Mouse (Mus musculus) left cerebral cortex, postnatal 10 days (tissue): ENCODE results near the gene Hdac1. TPM values are rescaled to one million over a fixed set of nuclear protein-coding genes. Genes with fewer than 3 reads are reported as not detected.

ENCODE experiments used
- DNase-seq, 2 experiments: peaks; one replicate each; pipeline ENCODE4 v3.0.0; 2021 to 2022; ENCODE audit warnings: low spot score in 2 of 2, mixed read lengths in 1 of 2; ENCODE audit errors: extremely low spot score in 1 of 2
- intact Hi-C: fragments of 180-260 bp; cut with DNase I; formaldehyde crosslinking; loops from one replicate; pipeline ENCODE4 v1.15.1; 2025
- total RNA-seq, 2 experiments: library from RNA; stranded (reverse); gene quantifications; 2 replicates each; pipeline ENCODE4 v1.2.3; 2021

Hdac1 gene
- total RNA-seq, 2 experiments from 2014 or later = 29.4 to 33.0 TPM

- DNase-seq = peak; percentile 63 to 82
- intact Hi-C loops = no loop called here
These were observed 28.1 kb downstream of the Hdac1 start for GRCm38 (mm10) chr4:129514300-129514898.

- no peak for DNase-seq
- intact Hi-C loops = no loop called here
These were observed 28.6 kb downstream of the Hdac1 start for GRCm38 (mm10) chr4:129513891-129514290.

- intact Hi-C loops = no loop called here
These were observed 29.3 kb downstream of the Hdac1 start, which contains the start of gene Marcksl1 for GRCm38 (mm10) chr4:129513086-129513767. Gene Marcksl1 (plus strand): TSS chr4:129513581.

GRCm38 (mm10) chr4:129511413-129512096, 31.0 kb downstream of the Hdac1 start:
- intact Hi-C loops = no loop called here
- no peak for DNase-seq

More at GRCm38 (mm10) chr4:129513086-129513767, 29.3 kb downstream of the Hdac1 start, which contains the start of gene Marcksl1:
- peak; percentile 90 to 95 for DNase-seq

GRCm38 (mm10) chr4:129510723-129511412, 31.6 kb downstream of the Hdac1 start:
- intact Hi-C loops = no loop called here
- DNase-seq = no peak

GRCm38 (mm10) chr4:129509650-129510049, 32.9 kb downstream of the Hdac1 start:
- intact Hi-C loops = no loop called here
- DNase-seq = no peak

- intact Hi-C loops = no loop called here
- DNase-seq = no peak
These were observed 33.5 kb downstream of the Hdac1 start for GRCm38 (mm10) chr4:129508834-129509600.

GRCm38 (mm10) chr4:129508237-129508515, 34.3 kb downstream of the Hdac1 start:
- intact Hi-C loops = no loop called here

GRCm38 (mm10) chr4:129507434-129508236, 34.9 kb downstream of the Hdac1 start:
- no peak for DNase-seq

More at GRCm38 (mm10) chr4:129508237-129508515, 34.3 kb downstream of the Hdac1 start:
- DNase-seq = no peak

GRCm38 (mm10) chr4:129505511-129505910, 37.0 kb downstream of the Hdac1 start:
- intact Hi-C loops = no loop called here
- DNase-seq = no peak

More at GRCm38 (mm10) chr4:129507434-129508236, 34.9 kb downstream of the Hdac1 start:
- intact Hi-C loops = no loop called here

- intact Hi-C loops = no loop called here
- no peak for DNase-seq
These were observed 39.5 kb downstream of the Hdac1 start for GRCm38 (mm10) chr4:129502901-129503444.

GRCm38 (mm10) chr4:129502327-129502888, 40.1 kb downstream of the Hdac1 start:
- intact Hi-C loops = no loop called here
- DNase-seq = no peak

- DNase-seq = peak; percentile 53 to 91
- intact Hi-C loops = no loop called here
These were observed 41.6 kb downstream of the Hdac1 start for GRCm38 (mm10) chr4:129500607-129501566.

- no peak for DNase-seq
- intact Hi-C loops = no loop called here
These were observed 42.5 kb downstream of the Hdac1 start for GRCm38 (mm10) chr4:129500017-129500416.

- intact Hi-C loops = loop anchor here (5.0 kb wide), 1 partner anchor 108 kb away; no protein-coding TSS in a partner anchor
- DNase-seq = no peak
These were observed 43.6 kb downstream of the Hdac1 start for GRCm38 (mm10) chr4:129498941-129499340.

- intact Hi-C loops = loop anchor here (5.0 kb wide), 1 partner anchor 111 kb away; no protein-coding TSS in a partner anchor
- peak in 1 of 2 experiments; percentile 29 for DNase-seq
These were observed 45.9 kb downstream of the Hdac1 start for GRCm38 (mm10) chr4:129496631-129497030.
